Mouse (Mus musculus) MEL (cell line): ENCODE measurements around the gene Rhox1. TPM values are rescaled to one million over a fixed set of nuclear protein-coding genes. Genes with fewer than 3 reads are reported as not detected.
A peak's percentile ranks its signal among the peaks of the same experiment; 100 is the strongest.
"Not testable (repeated sequence)": the region's sequence is repeated elsewhere in the genome, so short reads cannot be mapped to it uniquely, and the experiment has no call there.

Experiments
- DNase-seq: peaks from one replicate; pipeline ENCODE4 v3.0.0; 2011; ENCODE audit warnings: low read depth, low spot score
- H3K27ac ChIP-seq: 2 replicates; pipeline ENCODE4 v1.5.1; 2012; ENCODE audit warnings: low read depth, mild to moderate bottlenecking, control low read depth, low read length, moderate library complexity; ENCODE audit not compliant: control insufficient read depth
- H3K27me3 ChIP-seq, 2 experiments: fragments of 150-350 bp in 1 of 2; sonication (generic) in 1 of 2; 2 replicates each; pipeline ENCODE4 v1.6.1; 2012; ENCODE audit warnings: low read length in 2 of 2, mild to moderate bottlenecking in 2 of 2, improper control_type of control experiment in 1 of 2, moderate library complexity in 1 of 2; ENCODE audit not compliant: insufficient read depth in 2 of 2, control insufficient read depth in 1 of 2
- H3K36me3 ChIP-seq, 2 experiments: 2 replicates each; pipeline ENCODE4 v1.6.1; 2012 to 2014; ENCODE audit warnings: low read length in 2 of 2, improper control_type of control experiment in 1 of 2, inconsistent platforms in 1 of 2, mild to moderate bottlenecking in 1 of 2; ENCODE audit not compliant: insufficient read depth in 2 of 2, control insufficient read depth in 1 of 2
- H3K4me1 ChIP-seq, 2 experiments: fragments of 150-350 bp in 1 of 2; sonication (generic) in 1 of 2; 2 replicates each; pipeline ENCODE4 v1.6.1; 2012; ENCODE audit warnings: low read length in 2 of 2, improper control_type of control experiment in 1 of 2, mild to moderate bottlenecking in 1 of 2; ENCODE audit not compliant: insufficient read depth in 2 of 2, control insufficient read depth in 1 of 2
- H3K4me3 ChIP-seq, 2 experiments: fragments of 150-350 bp in 1 of 2; sonication (generic) in 1 of 2; 2 replicates each; pipeline ENCODE4 v1.5.1; 2012; ENCODE audit warnings: low read depth in 2 of 2, low read length in 2 of 2, mild to moderate bottlenecking in 2 of 2, moderate library complexity in 2 of 2, control low read depth in 1 of 2, improper control_type of control experiment in 1 of 2; ENCODE audit not compliant: control insufficient read depth in 1 of 2, insufficient read depth in 1 of 2
- H3K79me2 ChIP-seq: 2 replicates; pipeline ENCODE4 v1.6.1; 2012; ENCODE audit warnings: mild to moderate bottlenecking, low read length, moderate library complexity; ENCODE audit not compliant: control insufficient read depth, poor library complexity, insufficient read depth
- H3K9ac ChIP-seq: 2 replicates; pipeline ENCODE4 v1.6.1; 2012; ENCODE audit warnings: low read depth, mild to moderate bottlenecking, control low read depth, low read length, moderate library complexity; ENCODE audit not compliant: control insufficient read depth, poor library complexity, severe bottlenecking
- H3K9me3 ChIP-seq: fragments of 150-350 bp; sonication (generic); replicated peaks from 2 replicates; pipeline ENCODE4 v1.6.1; 2012; ENCODE audit warnings: mild to moderate bottlenecking, low read length, improper control_type of control experiment, moderate library complexity; ENCODE audit not compliant: insufficient read depth
- BHLHE40 ChIP-seq: IDR thresholded peaks from 2 replicates; pipeline ENCODE4 v1.6.1; 2012; ENCODE audit warnings: low read depth, mild to moderate bottlenecking, inconsistent platforms, low read length, improper control_type of control experiment, borderline replicate concordance
- CTCF ChIP-seq, 3 experiments: IDR thresholded peaks in 2 of 3; conservative IDR thresholded peaks in 1 of 3; 2 replicates each; pipeline ENCODE4 v1.5.1; 2011 to 2012; ENCODE audit warnings: low read length in 3 of 3, low read depth in 2 of 3, mild to moderate bottlenecking in 2 of 3, improper control_type of control experiment in 1 of 3, inconsistent platforms in 1 of 3, mixed read lengths in 1 of 3, moderate library complexity in 1 of 3; ENCODE audit not compliant: control insufficient read depth in 1 of 3, insufficient read depth in 1 of 3, poor library complexity in 1 of 3, severe bottlenecking in 1 of 3
- EP300 ChIP-seq, 2 experiments: IDR thresholded peaks; 2 replicates each; pipeline ENCODE4 v1.6.1; 2011; ENCODE audit warnings: improper control_type of control experiment in 2 of 2, low read length in 2 of 2, low read depth in 1 of 2, mild to moderate bottlenecking in 1 of 2
- HCFC1 ChIP-seq: IDR thresholded peaks from 2 replicates; pipeline ENCODE4 v1.6.1; 2012; ENCODE audit warnings: low read depth, mild to moderate bottlenecking, inconsistent platforms, low read length, improper control_type of control experiment, moderate library complexity
- MAFK ChIP-seq: IDR thresholded peaks from 2 replicates; pipeline ENCODE4 v1.6.1; 2011; ENCODE audit warnings: low read depth, mild to moderate bottlenecking, low read length, improper control_type of control experiment, borderline replicate concordance
- MXI1 ChIP-seq: IDR thresholded peaks from 2 replicates; pipeline ENCODE4 v1.6.1; 2011; ENCODE audit warnings: mild to moderate bottlenecking, low read depth, low read length, improper control_type of control experiment
- MYC ChIP-seq: IDR thresholded peaks from 2 replicates; pipeline ENCODE4 v1.6.1; 2011; ENCODE audit warnings: low read depth, mild to moderate bottlenecking, low read length, improper control_type of control experiment, moderate library complexity
- NRF1 ChIP-seq: IDR thresholded peaks from 2 replicates; pipeline ENCODE4 v1.6.1; 2014; ENCODE audit warnings: low read depth, mild to moderate bottlenecking, inconsistent platforms, low read length, improper control_type of control experiment, moderate library complexity; ENCODE audit not compliant: poor library complexity, insufficient read depth, severe bottlenecking
- POLR2A ChIP-seq, 2 experiments: IDR thresholded peaks; 2 replicates each; pipeline ENCODE4 v1.6.1; 2011 to 2012; ENCODE audit warnings: low read length in 2 of 2, mild to moderate bottlenecking in 2 of 2, control low read depth in 1 of 2, improper control_type of control experiment in 1 of 2, low read depth in 1 of 2, moderate library complexity in 1 of 2; ENCODE audit not compliant: control insufficient read depth in 1 of 2, insufficient read depth in 1 of 2, poor library complexity in 1 of 2
- RAD21 ChIP-seq: IDR thresholded peaks from 2 replicates; pipeline ENCODE4 v1.6.1; 2011; ENCODE audit warnings: mild to moderate bottlenecking, low read depth, low read length, improper control_type of control experiment
- SMC3 ChIP-seq: IDR thresholded peaks from 2 replicates; pipeline ENCODE4 v1.6.1; 2011; ENCODE audit warnings: low read depth, low read length, improper control_type of control experiment
- TBP ChIP-seq: IDR thresholded peaks from 2 replicates; pipeline ENCODE4 v1.8.0; 2011; ENCODE audit warnings: low read depth, low read length, improper control_type of control experiment
- UBTF ChIP-seq: IDR thresholded peaks from 2 replicates; pipeline ENCODE4 v1.6.1; 2012; ENCODE audit warnings: low read depth, mild to moderate bottlenecking, inconsistent platforms, low read length, improper control_type of control experiment, moderate library complexity, borderline replicate concordance; ENCODE audit not compliant: insufficient read depth
- ZNF384 ChIP-seq: IDR thresholded peaks from 2 replicates; pipeline ENCODE4 v1.6.1; 2012; ENCODE audit warnings: low read depth, mild to moderate bottlenecking, inconsistent platforms, low read length, improper control_type of control experiment
- polyA plus RNA-seq, 2 experiments: library from polyadenylated mRNA; stranded (reverse) in 1 of 2; unstranded in 1 of 2; fragments of >175 nt in 1 of 2; fragments of >200 nt in 1 of 2; gene quantifications; 2 replicates each; pipeline versions ENCODE4 v1.2.1 to v1.2.4; 2012; ENCODE audit warnings: low replicate concordance in 2 of 2, low read depth in 1 of 2; ENCODE audit not compliant: insufficient read length in 2 of 2, insufficient read depth in 1 of 2, missing spikeins in 1 of 2
- total RNA-seq: library from RNA; depleted of rRNA; stranded (reverse); fragments of 300-350 nt; gene quantifications from 2 replicates; pipeline ENCODE4 v1.2.3, GENCODE M21; 2012

The Rhox1 gene
- total and polyA plus RNA-seq, 3 experiments, result not detected

- peaks cover 0 to 7% of the 10 kb centered on the region in 2 experiments; a peak in 3 of 4 replicates for H3K36me3 ChIP-seq
- H3K9ac ChIP-seq, result peak overlapping the region; percentile 81
- peak overlapping the region; percentile 34 for H3K27ac ChIP-seq
- H3K4me1 ChIP-seq, result peaks cover 0 to 4% of the 10 kb centered on the region in 2 experiments
- DNase-seq, result no peak
- no peaks in the 10 kb centered on the region for H3K27me3 ChIP-seq
- H3K4me3 ChIP-seq, result peak overlapping the region; percentile 92 to 100
- no peaks in the 10 kb centered on the region for H3K9me3 ChIP-seq
- 0 out of 4 replicates have a peak, but pooled peaks of 1 of the 2 experiments have one; percentile 3 for TF ChIP-seq POLR2A (IDR thresholded peaks at IDR 0.05; ENCODE audit: control insufficient read depth in 1 of 2, insufficient read depth in 1 of 2, low read depth in 1 of 2, low read length in 2 of 2, poor library complexity in 1 of 2)
- TF ChIP-seq NRF1, result no peak
- TF ChIP-seq MAFK, result no peak
- no peak for TF ChIP-seq TBP
- TF ChIP-seq ZNF384, result no peak
- no peak for TF ChIP-seq UBTF
- peaks cover 20% of the 10 kb centered on the region for H3K79me2 ChIP-seq
Measured at GRCm38 (mm10) chrX:37190755-37191104, 31.3 kb downstream of the Rhox1 start.

DNA sequence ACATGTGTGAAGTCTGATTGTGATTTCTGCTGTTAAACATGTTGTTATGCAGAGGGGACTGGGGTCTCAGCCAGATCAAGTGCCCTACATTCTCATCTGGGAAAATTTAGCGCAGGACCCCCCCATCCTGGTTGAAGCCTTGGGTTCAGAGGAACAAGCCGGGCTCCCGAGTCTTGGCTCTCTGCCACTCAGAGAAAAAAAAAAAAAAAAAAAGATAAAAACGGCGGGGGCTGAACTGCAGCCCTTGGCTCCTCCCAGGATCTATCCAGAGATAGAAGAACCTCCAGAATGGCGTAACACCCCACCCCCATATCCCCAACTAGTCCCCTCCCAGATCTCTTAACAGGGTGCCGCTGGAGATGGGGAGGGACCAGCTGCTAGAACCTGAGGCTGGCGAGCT is 37.7 kb downstream of the Rhox1 start:
- not testable (repeated sequence) for H3K36me3 ChIP-seq, H3K79me2 ChIP-seq, H3K9me3 ChIP-seq, H3K27ac ChIP-seq, H3K4me1 ChIP-seq, H3K27me3 ChIP-seq
- Histone ChIP-seq H3K4me3 (peak overlapping the region; percentile 36 to 43; a peak in 3 of 4 replicates), H3K9ac (peak overlapping the region; percentile 34)
- peak; percentile 42 for DNase-seq
- peak; percentile 90 for TF ChIP-seq ZNF384

GRCm38 (mm10) chrX:37168742-37169141 is 53.3 kb downstream of the Rhox1 start, which contains the start of gene Akap14:
Gene Akap14 (minus strand): TSS chrX:37168842.
- H3K79me2 ChIP-seq, result no peaks in the 10 kb centered on the region
- no peak within 1 kb of the TSS for H3K9ac ChIP-seq
- no peak for TF ChIP-seq MXI1
- TF ChIP-seq NRF1, result no peak
- DNase-seq, result no peak
- H3K36me3 ChIP-seq, result no peaks in the 10 kb centered on the region
- H3K4me1 ChIP-seq, result no peaks in the 10 kb centered on the region
- no peaks in the 10 kb centered on the region for H3K27me3 ChIP-seq
- H3K27ac ChIP-seq, result no peak within 1 kb of the TSS
- no peak within 1 kb of the TSS for H3K4me3 ChIP-seq
- H3K9me3 ChIP-seq, result no peaks in the 10 kb centered on the region

DNA sequence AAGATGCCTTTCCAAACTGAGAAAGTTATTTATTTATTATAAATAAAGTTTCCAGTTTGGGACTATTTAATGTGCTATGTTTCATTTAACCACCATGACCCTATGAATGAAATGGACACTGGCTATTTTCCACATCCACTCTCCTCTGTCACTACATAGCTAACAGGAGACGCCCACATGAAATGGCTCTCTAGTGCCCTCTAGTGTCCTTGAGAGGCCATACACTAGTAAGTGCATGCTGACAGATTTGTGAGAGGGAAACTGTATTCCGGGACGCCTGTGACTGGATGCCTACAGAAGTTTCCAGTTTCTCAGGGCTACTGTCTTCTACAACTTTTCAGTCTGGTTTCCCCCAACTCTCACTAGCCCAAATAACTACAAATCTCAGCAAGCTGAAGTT is 55.0 kb downstream of the Rhox1 start:
- Histone ChIP-seq H3K27me3 (no peaks in the 10 kb centered on the region), H3K36me3 (no peaks in the 10 kb centered on the region), H3K9ac (no peak overlapping the region), H3K27ac (no peak overlapping the region), H3K79me2 (no peaks in the 10 kb centered on the region), H3K9me3 (no peaks in the 10 kb centered on the region), H3K4me3 (no peak overlapping the region), H3K4me1 (no peaks in the 10 kb centered on the region)
- DNase-seq, result peak; percentile 70
- no peak for TF ChIP-seq BHLHE40
- TF ChIP-seq CTCF (IDR thresholded peaks at IDR 0.05 in 2 of 3, conservative IDR thresholded peaks at IDR 0.05 in 1 of 3; ENCODE audit: control insufficient read depth in 1 of 3, insufficient read depth in 1 of 3, low read depth in 2 of 3, low read length in 3 of 3, poor library complexity in 1 of 3, severe bottlenecking in 1 of 3), result peak; percentile 45 to 74 (median 66)
- TF ChIP-seq UBTF, result no peak
- TF ChIP-seq MYC, result 0 out of 2 replicates have a peak, but pooled peaks have one; percentile 26
- TF ChIP-seq SMC3, result 0 out of 2 replicates have a peak, but pooled peaks have one; percentile 25
- no peak for TF ChIP-seq HCFC1
- peak; percentile 43 for TF ChIP-seq RAD21
- no peak for TF ChIP-seq EP300 (IDR thresholded peaks at IDR 0.05; ENCODE audit: low read depth in 1 of 2, low read length in 2 of 2)
